Mouse (Mus musculus): ENCODE results near the gene Slc39a13. TPM values are rescaled to one million over a fixed set of nuclear protein-coding genes. Genes with fewer than 3 reads are reported as not detected.
A peak's percentile ranks its signal among the peaks of the same experiment; 100 is the strongest.

Gene Slc39a13
- polyA plus RNA-seq, 1 experiment from 2014 or later, result 32.3 TPM

DNA sequence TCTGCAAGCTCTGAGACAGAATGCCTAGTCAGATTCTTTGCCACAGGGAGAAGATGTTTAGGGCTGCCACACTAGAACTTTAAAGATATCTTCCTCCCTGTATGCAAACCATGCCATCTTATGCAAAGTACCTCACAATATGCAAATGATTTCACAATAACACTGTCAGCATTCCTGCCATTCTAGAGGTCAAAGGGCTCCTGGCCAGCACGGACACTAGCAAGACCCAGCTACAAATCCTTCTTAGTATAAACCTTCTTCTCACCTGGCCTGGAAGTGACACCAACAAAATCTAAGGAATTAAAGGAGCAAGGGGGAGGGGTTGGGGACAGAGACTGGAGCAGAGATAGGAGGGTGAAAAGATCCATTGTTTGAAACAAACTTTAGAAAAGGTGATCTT lies 1.9 kb upstream of the Slc39a13 start:
- peaks cover 20% of the 10 kb centered on the region for H3K4me1 ChIP-seq (ENCODE audit: control insufficient read depth, insufficient read depth, low read length)
- no peaks in the 10 kb centered on the region for H3K36me3 ChIP-seq (ENCODE audit: control insufficient read depth, insufficient read depth, low read length)
- 50% methylated on average over 1 of the region's 1 CpGs for WGBS
- H3K4me3 ChIP-seq (ENCODE audit: low read depth, low read length), result no peak overlapping the region
- no peak overlapping the region for H3K4me2 ChIP-seq (ENCODE audit: low read depth, low read length)
- H3K9ac ChIP-seq (replicated peaks; ENCODE audit: low read depth, low read length), result no peak overlapping the region
- no peaks in the 10 kb centered on the region for H3K9me3 ChIP-seq (ENCODE audit: control insufficient read depth, low read length)
- H3K27me3 ChIP-seq (ENCODE audit: control insufficient read depth, insufficient read depth, low read length), result no peaks in the 10 kb centered on the region
- no peak for ATAC-seq (ENCODE audit: low read depth)
- H3K27ac ChIP-seq (ENCODE audit: low read depth, low read length), result no peak overlapping the region

DNA sequence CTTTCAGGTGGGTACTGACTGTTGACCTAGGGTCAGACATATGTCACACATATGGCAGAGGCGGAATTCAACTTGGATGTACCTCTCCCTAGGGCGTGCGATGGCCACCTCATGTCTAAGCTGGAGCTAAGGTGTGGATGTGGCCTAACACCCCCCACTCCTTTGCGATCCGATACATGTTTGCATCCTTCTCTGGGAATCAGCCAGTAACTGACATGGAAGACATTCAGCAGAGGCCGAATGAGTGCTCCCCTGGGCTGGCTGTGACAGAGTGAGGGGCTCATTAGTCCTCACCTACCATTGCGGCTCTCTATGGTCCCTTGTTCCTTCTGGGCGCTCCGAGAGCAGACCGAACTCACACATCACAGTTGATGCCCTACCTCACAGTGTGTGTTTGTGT lies 842 bp upstream of the Slc39a13 start:
- no peak for ATAC-seq (ENCODE audit: low read depth)
- Histone ChIP-seq H3K27ac (ENCODE audit: low read depth, low read length) (peak overlapping the region; percentile 85), H3K9ac (replicated peaks; ENCODE audit: low read depth, low read length) (peak overlapping the region; percentile 71), H3K9me3 (ENCODE audit: control insufficient read depth, low read length) (no peaks in the 10 kb centered on the region), H3K4me1 (ENCODE audit: control insufficient read depth, insufficient read depth, low read length) (peaks cover 20% of the 10 kb centered on the region), H3K27me3 (ENCODE audit: control insufficient read depth, insufficient read depth, low read length) (no peaks in the 10 kb centered on the region), H3K4me2 (ENCODE audit: low read depth, low read length) (peak overlapping the region; percentile 67), H3K4me3 (ENCODE audit: low read depth, low read length) (peak overlapping the region; percentile 65), H3K36me3 (ENCODE audit: control insufficient read depth, insufficient read depth, low read length) (peaks cover 5% of the 10 kb centered on the region; the same call in 1 of the 2 replicates)
- WGBS, result 81% methylated on average over 10 of the region's 10 CpGs

DNA sequence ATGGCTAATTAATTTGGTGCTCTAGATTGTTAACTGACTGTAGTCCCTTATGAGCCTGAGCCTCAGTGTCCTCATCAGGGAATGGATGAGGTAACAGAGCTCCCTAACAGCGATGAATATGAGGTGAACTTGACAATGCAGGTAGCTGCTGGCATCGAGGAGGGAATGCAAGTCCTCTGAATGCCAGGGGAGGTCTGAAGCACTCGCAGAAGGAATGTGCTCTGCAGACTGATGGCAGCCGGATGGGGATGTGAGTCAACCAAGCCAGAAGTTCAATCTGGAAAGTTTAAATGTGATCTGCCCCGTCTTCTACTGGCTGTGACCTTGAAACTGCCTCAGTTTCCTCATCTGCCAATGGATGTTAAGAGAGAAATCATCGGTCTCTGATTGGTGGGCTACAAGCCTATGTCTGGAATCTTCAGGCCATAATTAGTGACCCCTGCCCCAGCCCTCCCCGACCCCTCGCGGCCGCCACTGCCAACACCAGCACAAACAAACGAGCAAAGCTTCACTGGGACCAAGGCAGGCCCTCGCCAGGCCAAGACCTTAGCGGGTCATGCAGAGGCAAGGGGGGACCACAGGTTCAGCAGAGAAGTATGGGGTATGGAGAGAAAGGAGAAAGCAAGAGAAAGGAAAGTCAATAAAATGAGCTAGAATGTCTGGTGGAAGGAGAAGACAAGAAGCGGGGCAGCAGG lies 764 bp downstream of the Slc39a13 start:
- H3K4me2 ChIP-seq (ENCODE audit: low read depth, low read length), result peak overlapping the region; percentile 67
- 8% methylated on average over 14 of the region's 14 CpGs for WGBS
- H3K27ac ChIP-seq (ENCODE audit: low read depth, low read length), result peak overlapping the region; percentile 85
- H3K4me3 ChIP-seq (ENCODE audit: low read depth, low read length), result peak overlapping the region; percentile 65
- peaks cover 20% of the 10 kb centered on the region for H3K4me1 ChIP-seq (ENCODE audit: control insufficient read depth, insufficient read depth, low read length)
- peak; percentile 0; the same call in 1 of the 2 replicates for ATAC-seq (ENCODE audit: low read depth)
- no peaks in the 10 kb centered on the region for H3K9me3 ChIP-seq (ENCODE audit: control insufficient read depth, low read length)
- H3K9ac ChIP-seq (replicated peaks; ENCODE audit: low read depth, low read length), result peak overlapping the region; percentile 71
- H3K36me3 ChIP-seq (ENCODE audit: control insufficient read depth, insufficient read depth, low read length), result peaks cover 5% of the 10 kb centered on the region; the same call in 1 of the 2 replicates
- no peaks in the 10 kb centered on the region for H3K27me3 ChIP-seq (ENCODE audit: control insufficient read depth, insufficient read depth, low read length)

- H3K4me2 ChIP-seq (ENCODE audit: low read depth, low read length), result peak overlapping the region; percentile 67
- ATAC-seq (ENCODE audit: low read depth), result no peak
- no peaks in the 10 kb centered on the region for H3K9me3 ChIP-seq (ENCODE audit: control insufficient read depth, low read length)
- peaks cover 20% of the 10 kb centered on the region for H3K4me1 ChIP-seq (ENCODE audit: control insufficient read depth, insufficient read depth, low read length)
- 49% methylated on average over 6 of the region's 6 CpGs for WGBS
- peak overlapping the region; percentile 71; the same call in 1 of the 2 replicates for H3K9ac ChIP-seq (replicated peaks; ENCODE audit: low read depth, low read length)
- no peaks in the 10 kb centered on the region for H3K27me3 ChIP-seq (ENCODE audit: control insufficient read depth, insufficient read depth, low read length)
- H3K4me3 ChIP-seq (ENCODE audit: low read depth, low read length), result peak overlapping the region; percentile 65; the same call in 1 of the 2 replicates
- peaks cover 10% of the 10 kb centered on the region; the same call in 1 of the 2 replicates for H3K36me3 ChIP-seq (ENCODE audit: control insufficient read depth, insufficient read depth, low read length)
- no peak overlapping the region for H3K27ac ChIP-seq (ENCODE audit: low read depth, low read length)
Observed at GRCm38 (mm10) chr2:91068872-91069165, 1.4 kb downstream of the Slc39a13 start.

DNA sequence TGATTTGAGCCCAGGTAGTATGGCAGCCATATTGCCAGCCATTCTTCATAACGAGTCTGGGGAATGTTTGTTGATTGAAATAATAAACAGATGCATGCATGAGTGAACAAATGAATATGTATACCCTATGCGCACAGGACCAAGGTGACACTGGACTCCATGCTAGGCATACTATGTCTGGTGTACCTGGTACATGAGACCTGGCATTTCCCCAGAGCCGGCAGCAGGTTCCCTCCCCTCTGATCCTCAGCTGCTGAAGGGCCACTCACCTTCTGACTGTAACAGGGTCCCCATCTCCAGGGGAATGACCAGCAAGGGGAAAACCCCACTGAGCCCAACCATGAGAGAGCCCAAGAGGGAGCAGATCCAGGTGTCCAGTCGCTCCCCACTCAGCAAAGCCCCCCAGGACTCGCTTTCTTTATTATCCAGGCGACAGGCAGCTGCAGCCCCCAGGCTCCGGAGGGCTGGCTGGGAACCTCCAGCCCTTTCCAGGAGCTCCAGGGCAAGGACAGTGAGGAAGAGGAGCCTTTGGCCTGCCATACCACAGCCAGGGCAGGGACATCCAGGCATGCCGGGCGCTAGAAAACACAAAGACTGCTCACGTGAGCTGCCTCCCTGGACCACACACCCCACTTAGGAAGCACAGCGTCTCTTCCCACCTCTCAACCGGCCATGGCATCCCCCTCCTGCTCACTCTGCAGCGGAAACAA lies 1.9 kb downstream of the Slc39a13 start:
- Histone ChIP-seq H3K4me3 (ENCODE audit: low read depth, low read length) (peak overlapping the region; percentile 65; the same call in 1 of the 2 replicates), H3K4me1 (ENCODE audit: control insufficient read depth, insufficient read depth, low read length) (peaks cover 20% of the 10 kb centered on the region), H3K9me3 (ENCODE audit: control insufficient read depth, low read length) (no peaks in the 10 kb centered on the region), H3K36me3 (ENCODE audit: control insufficient read depth, insufficient read depth, low read length) (peaks cover 15% of the 10 kb centered on the region), H3K4me2 (ENCODE audit: low read depth, low read length) (peak overlapping the region; percentile 67), H3K27me3 (ENCODE audit: control insufficient read depth, insufficient read depth, low read length) (no peaks in the 10 kb centered on the region), H3K9ac (replicated peaks; ENCODE audit: low read depth, low read length) (peak overlapping the region; percentile 28; the same call in 1 of the 2 replicates), H3K27ac (ENCODE audit: low read depth, low read length) (no peak overlapping the region)
- ATAC-seq (ENCODE audit: low read depth), result no peak
- WGBS, result 53% methylated on average over 13 of the region's 13 CpGs

DNA sequence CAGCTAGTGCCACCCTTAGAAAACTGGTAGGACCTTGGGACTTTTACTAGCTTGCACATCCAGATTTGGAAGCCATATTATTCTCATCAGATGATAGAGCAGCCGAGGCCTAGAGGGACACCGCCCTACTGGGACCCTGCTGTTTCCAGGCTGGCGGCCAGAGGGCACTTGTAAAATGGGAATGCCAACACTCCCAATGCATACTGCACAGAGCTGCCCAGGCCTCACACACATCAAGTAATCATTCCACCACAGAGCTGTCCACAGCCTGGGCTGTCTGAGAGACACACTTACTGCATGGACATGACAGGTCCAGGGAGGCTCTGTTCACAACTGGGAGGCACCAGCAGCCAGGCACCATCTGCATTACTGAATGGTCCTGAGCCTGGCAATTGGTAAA lies 3.8 kb downstream of the Slc39a13 start:
- no peaks in the 10 kb centered on the region for H3K27me3 ChIP-seq (ENCODE audit: control insufficient read depth, insufficient read depth, low read length)
- no peaks in the 10 kb centered on the region for H3K9me3 ChIP-seq (ENCODE audit: control insufficient read depth, low read length)
- H3K36me3 ChIP-seq (ENCODE audit: control insufficient read depth, insufficient read depth, low read length), result peaks cover 31% of the 10 kb centered on the region
- 92% methylated on average over 3 of the region's 3 CpGs for WGBS
- H3K4me3 ChIP-seq (ENCODE audit: low read depth, low read length), result no peak overlapping the region
- ATAC-seq (ENCODE audit: low read depth), result no peak
- H3K9ac ChIP-seq (replicated peaks; ENCODE audit: low read depth, low read length), result no peak overlapping the region
- no peak overlapping the region for H3K4me2 ChIP-seq (ENCODE audit: low read depth, low read length)
- peaks cover 20% of the 10 kb centered on the region for H3K4me1 ChIP-seq (ENCODE audit: control insufficient read depth, insufficient read depth, low read length)
- H3K27ac ChIP-seq (ENCODE audit: low read depth, low read length), result no peak overlapping the region

DNA sequence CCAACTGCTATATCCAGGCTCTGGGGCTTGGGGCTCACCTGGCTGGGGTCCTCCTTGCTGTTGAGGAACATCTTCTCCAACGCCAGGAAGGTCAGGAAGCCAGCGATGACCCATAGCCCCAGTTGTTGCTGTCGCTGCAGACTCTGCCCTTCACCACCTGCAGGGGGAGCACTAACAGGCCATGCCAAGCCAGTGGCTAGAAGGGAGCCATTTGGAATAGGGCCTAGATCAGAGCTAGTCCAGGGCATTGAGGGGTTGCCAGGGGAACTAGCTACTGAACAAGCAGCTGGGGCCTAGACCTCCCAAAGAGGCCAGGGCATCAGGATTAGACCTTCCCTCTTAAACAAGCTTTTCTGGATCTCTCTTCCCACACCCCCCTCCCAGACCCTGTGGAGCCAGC lies 4.7 kb downstream of the Slc39a13 start:
- H3K36me3 ChIP-seq (ENCODE audit: control insufficient read depth, insufficient read depth, low read length), result peaks cover 31% of the 10 kb centered on the region
- no peak overlapping the region for H3K4me3 ChIP-seq (ENCODE audit: low read depth, low read length)
- 47% methylated on average over 3 of the region's 3 CpGs for WGBS
- no peak overlapping the region for H3K9ac ChIP-seq (replicated peaks; ENCODE audit: low read depth, low read length)
- no peak for ATAC-seq (ENCODE audit: low read depth)
- H3K27me3 ChIP-seq (ENCODE audit: control insufficient read depth, insufficient read depth, low read length), result no peaks in the 10 kb centered on the region
- no peaks in the 10 kb centered on the region for H3K9me3 ChIP-seq (ENCODE audit: control insufficient read depth, low read length)
- no peak overlapping the region for H3K27ac ChIP-seq (ENCODE audit: low read depth, low read length)
- H3K4me2 ChIP-seq (ENCODE audit: low read depth, low read length), result no peak overlapping the region
- peaks cover 11% of the 10 kb centered on the region for H3K4me1 ChIP-seq (ENCODE audit: control insufficient read depth, insufficient read depth, low read length)

- 87% methylated on average over 6 of the region's 6 CpGs for WGBS
- ATAC-seq (ENCODE audit: low read depth), result no peak
- Histone ChIP-seq H3K9me3 (ENCODE audit: control insufficient read depth, low read length) (no peaks in the 10 kb centered on the region), H3K27me3 (ENCODE audit: control insufficient read depth, insufficient read depth, low read length) (no peaks in the 10 kb centered on the region), H3K36me3 (ENCODE audit: control insufficient read depth, insufficient read depth, low read length) (peaks cover 40% of the 10 kb centered on the region), H3K27ac (ENCODE audit: low read depth, low read length) (no peak overlapping the region), H3K9ac (replicated peaks; ENCODE audit: low read depth, low read length) (no peak overlapping the region), H3K4me3 (ENCODE audit: low read depth, low read length) (no peak overlapping the region), H3K4me2 (ENCODE audit: low read depth, low read length) (no peak overlapping the region), H3K4me1 (ENCODE audit: control insufficient read depth, insufficient read depth, low read length) (peaks cover 9% of the 10 kb centered on the region)
Observed at GRCm38 (mm10) chr2:91064211-91064610, 6.0 kb downstream of the Slc39a13 start.
